Mouse (Mus musculus) c-Kit-positive CD71-positive TER-119-positive erythroid progenitor cells, embryonic 14.5 days (primary cell): ENCODE results near the gene Snapc4.

Source experiments
- DNase-seq: peaks from one replicate; pipeline ENCODE4 v3.0.0-alpha.2; 2013; ENCODE audit warnings: low spot score

The Snapc4 gene

GRCm38 (mm10) chr2:26314281-26315071 is 66.0 kb downstream of the Snapc4 start:
- no peak for DNase-seq

GRCm38 (mm10) chr2:26313394-26313793 is 67.1 kb downstream of the Snapc4 start:
- no peak for DNase-seq

GRCm38 (mm10) chr2:26312812-26313211 is 67.6 kb downstream of the Snapc4 start:
- no peak for DNase-seq
